Mouse (Mus musculus) Patski (cell line): ENCODE results near the gene Mdga2. TPM values are rescaled to one million over a fixed set of nuclear protein-coding genes. Genes with fewer than 3 reads are reported as not detected.

Experiments used
- ATAC-seq: fragments of 100-300 bp; one replicate; pipeline ENCODE4 v1.8.0; 2021
- CTCF ChIA-PET: fragments of 350-600 bp; sonication (Branson Sonifier 250); formaldehyde crosslinking; loops from one replicate; lab custom pipeline; 2022; ENCODE audit warnings: inconsistent platforms; lab: Charles Lee
- POLR2A ChIA-PET: fragments of 350-600 bp; sonication (Branson Sonifier 250); formaldehyde crosslinking; loops from one replicate; lab custom pipeline; 2022; ENCODE audit warnings: antibody characterized with exemption, inconsistent platforms; lab: Charles Lee
- DNase-seq: peaks from one replicate; pipeline ENCODE4 v3.0.0-alpha.2; 2011; ENCODE audit warnings: low read depth, low spot score
- H3K27me3 ChIP-seq: fragments of 371-371 bp; one replicate; pipeline ENCODE4 v1.5.1; 2021
- CTCF ChIP-seq: fragments of 100-300 bp; IDR thresholded peaks from one replicate; pipeline ENCODE4 v1.5.1; 2021
- in situ Hi-C: fragments of 300-500 bp; cut with MboI; formaldehyde crosslinking; loops from 3 replicates; pipeline ENCODE4 v1.11.1; 2018; ENCODE audit warnings: low pct_unique_long_range_greater_than_20kb, mixed read lengths
- polyA plus RNA-seq: library from polyadenylated mRNA; unstranded; gene quantifications from one replicate; pipeline ENCODE4 v1.2.3, GENCODE M21; 2021

The Mdga2 gene
- polyA plus RNA-seq, 1 experiment from 2014 or later, result not detected

DNA sequence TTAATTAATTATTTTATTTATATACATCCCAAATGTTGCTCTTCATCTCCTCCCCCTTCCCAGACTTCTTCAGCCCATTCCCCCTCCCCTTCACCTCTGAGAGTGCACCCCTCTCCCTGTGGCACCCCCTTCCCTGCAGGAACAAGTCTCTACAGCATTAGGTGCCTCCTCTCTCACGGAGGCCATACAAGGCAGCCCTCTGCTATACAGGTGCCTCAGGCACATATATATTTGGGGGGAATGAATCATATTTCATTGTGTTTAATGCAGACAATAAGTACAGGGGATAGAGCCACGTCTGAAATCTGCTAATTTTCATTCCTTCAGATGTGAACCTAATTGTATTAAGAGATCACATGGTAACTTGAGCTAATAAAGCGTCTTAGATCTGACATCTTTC is 69.3 kb downstream of the Mdga2 start:
- TF ChIP-seq CTCF, result no peak
- POLR2A ChIA-PET, result no interaction called here
- CTCF ChIA-PET, result no interaction called here
- DNase-seq (no peak), ATAC-seq (no peak)
- in situ Hi-C loops, result no loop called here
- no peaks in the 10 kb centered on the region for H3K27me3 ChIP-seq

DNA sequence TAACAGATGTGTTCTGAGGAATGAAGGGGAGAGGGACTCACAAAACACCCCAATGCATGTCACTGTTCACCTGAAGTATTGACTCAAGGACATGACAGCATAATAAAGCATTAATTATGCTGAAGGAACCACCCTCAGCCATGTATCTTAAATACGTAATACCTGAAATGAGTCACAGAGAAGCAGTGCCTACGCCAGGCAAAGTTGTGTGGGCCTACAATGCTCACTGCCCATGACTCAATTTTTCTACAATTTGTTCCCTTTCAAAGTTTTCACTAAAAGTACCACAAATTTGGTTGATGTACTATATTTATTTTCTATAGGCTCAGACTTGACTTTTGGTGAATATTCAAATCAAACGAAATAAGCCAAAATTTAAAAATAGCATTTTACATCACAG is 80.7 kb downstream of the Mdga2 start:
- in situ Hi-C loops, result no loop called here

DNA sequence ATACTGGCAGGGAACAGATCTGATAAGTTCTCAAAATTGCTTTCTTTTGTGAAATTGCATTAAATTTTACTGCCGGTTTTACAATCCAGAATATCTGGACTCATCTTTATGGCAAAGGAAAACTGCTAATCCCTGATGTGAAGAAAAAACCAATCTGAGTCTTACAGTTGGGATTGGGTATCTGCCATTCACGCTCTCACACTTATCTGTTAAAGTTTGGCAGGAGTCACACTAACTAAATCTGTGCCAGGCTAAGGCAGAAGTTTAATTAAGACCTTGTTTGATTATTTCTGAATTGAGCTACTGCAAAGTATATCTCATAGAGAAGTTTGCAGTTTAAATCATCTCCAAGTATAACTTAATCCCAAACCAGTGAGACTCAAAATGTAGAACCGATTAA is 82.2 kb downstream of the Mdga2 start:
- in situ Hi-C loops, result no loop called here
- TF ChIP-seq CTCF, result no peak

More for the DNA sequence above, 80.7 kb downstream of the Mdga2 start:
- ATAC-seq, result no peak
- DNase-seq, result no peak
- no peak for TF ChIP-seq CTCF
- ChIA-PET CTCF (no interaction called here), POLR2A (no interaction called here)
- H3K27me3 ChIP-seq, result no peaks in the 10 kb centered on the region

DNA sequence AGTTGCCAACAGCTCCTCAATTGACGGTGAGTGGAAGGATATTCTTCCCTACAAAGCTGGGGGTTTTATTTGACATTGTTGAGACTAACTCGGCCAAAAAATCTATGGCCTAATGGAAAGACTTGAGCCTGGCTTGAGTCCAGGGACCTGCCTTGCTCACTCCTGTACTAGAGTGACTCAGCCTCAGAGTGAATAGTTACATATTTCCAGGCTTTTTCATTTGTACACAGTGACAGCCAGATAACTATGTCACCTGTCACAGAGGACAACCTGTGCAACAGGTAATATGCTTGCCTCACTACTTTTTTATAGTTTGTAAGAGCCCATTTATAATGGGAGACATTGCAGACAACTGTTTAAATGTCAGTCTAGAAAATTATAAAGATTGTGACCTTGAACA is 94.9 kb downstream of the Mdga2 start:
- ATAC-seq (no peak), DNase-seq (no peak)
- no peak for TF ChIP-seq CTCF
- ChIA-PET CTCF (no interaction called here), POLR2A (no interaction called here)
- in situ Hi-C loops, result no loop called here
- no peaks in the 10 kb centered on the region for H3K27me3 ChIP-seq

More for the DNA sequence above, 82.2 kb downstream of the Mdga2 start:
- CTCF ChIA-PET, result no interaction called here
- DNase-seq (no peak), ATAC-seq (no peak)
- H3K27me3 ChIP-seq, result no peaks in the 10 kb centered on the region
- POLR2A ChIA-PET, result no interaction called here

DNA sequence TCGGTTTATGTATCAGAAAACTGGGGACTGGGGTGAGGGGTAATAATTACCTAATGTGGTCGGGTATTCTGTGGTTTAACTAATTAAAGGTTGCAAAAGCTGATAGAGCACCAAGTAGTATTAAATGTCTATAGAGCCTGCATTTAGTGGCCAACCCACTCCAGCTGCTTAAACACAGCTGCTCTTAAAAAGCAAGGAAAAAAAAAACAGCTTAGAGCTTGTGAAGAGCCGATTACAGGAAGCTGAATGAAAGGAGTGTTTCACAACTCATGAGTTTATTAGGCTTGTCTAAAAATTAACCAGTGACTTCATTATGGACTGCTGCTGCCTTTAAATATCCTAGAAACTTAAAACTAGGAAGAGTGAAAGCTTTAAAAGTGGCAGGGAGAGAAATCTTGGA is 98.5 kb downstream of the Mdga2 start:
- ChIA-PET POLR2A (no interaction called here), CTCF (no interaction called here)
- no peak for ATAC-seq
- H3K27me3 ChIP-seq, result no peaks in the 10 kb centered on the region
- in situ Hi-C loops, result no loop called here
- DNase-seq, result no peak
- TF ChIP-seq CTCF, result no peak

DNA sequence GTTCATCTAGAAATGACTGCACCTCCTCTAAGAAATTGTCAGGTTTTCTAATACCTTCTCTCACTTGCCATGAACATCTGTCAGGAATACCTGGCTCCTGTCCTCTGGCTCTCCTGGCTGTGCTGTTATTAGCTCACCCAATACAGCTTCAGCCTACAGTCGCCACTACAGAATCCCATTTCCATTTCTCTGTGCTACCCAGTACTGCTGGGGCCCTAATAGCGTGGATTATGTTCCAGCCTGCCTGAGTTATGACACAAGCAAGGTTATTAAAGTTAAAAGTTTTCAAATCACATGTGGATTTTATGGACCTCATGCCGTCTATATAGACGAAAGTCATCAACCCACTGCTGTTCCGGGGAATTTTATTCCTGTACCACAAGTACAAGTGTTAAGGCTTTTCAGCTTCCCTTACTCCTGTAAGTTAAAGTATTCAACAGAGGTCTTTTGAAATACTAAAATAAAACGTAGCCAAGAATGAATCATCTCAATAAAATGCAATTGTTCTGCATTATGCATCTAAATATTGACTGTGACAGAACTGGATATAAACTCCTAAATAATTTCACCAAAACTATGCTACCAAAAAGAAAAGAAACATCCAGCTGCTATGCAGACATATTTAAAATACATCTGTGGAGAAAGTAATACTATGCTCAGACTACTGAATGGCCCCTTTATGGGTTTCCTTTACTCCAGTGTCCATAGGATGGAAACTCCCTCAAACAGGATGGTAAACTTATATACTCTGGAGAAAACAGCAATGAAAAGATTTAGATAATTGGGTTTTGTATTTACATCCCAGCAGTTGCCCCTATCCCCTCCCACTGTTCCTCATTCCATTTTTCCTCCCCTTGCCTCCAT is 103.5 kb downstream of the Mdga2 start:
- ChIA-PET POLR2A (no interaction called here), CTCF (no interaction called here)
- in situ Hi-C loops, result no loop called here
- ATAC-seq, result no peak
- no peaks in the 10 kb centered on the region for H3K27me3 ChIP-seq
- no peak for DNase-seq
- no peak for TF ChIP-seq CTCF

DNA sequence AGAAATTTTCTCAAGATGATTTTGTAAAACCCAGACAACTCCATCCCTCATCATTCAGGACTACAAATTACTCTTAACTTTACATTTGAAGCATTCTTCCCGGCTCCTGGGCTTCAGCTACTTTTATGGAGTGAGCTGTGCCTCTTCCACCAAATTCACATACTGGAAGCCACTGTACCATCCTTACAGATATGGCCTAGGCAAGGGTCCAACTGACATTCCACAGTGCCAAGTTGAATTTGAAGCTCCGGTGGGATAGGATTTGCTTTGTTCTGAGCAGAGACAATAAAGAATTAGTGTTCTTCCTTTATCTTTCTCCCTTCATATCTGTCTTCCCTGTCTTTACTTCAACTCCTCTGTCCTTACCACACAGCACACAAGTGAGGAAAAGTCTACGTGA is 118.2 kb downstream of the Mdga2 start:
- in situ Hi-C loops, result no loop called here
- POLR2A ChIA-PET, result no interaction called here

DNA sequence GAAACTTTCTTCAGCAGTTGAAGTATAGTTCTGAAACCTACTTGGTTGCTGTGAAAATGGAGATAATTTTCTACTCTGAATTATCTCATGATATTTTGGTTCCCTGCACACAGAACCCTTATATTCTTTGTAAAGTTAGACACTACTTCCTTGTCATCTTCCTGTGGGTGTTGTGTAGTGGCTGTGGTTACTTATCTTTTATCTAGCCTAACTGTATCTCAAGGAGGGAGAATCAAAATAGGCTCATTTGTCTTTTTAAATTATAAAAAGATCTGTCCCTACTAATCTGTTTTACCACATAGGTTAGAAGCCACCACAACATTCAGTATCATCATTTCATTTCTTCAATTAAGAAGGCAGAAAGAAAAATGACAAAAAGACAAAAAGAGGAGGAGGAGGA is 127.9 kb downstream of the Mdga2 start:
- in situ Hi-C loops, result no loop called here
- ATAC-seq (no peak), DNase-seq (no peak)
- CTCF ChIA-PET, result no interaction called here
- POLR2A ChIA-PET, result no interaction called here
- no peak for TF ChIP-seq CTCF
- no peaks in the 10 kb centered on the region for H3K27me3 ChIP-seq

More for the DNA sequence above, 118.2 kb downstream of the Mdga2 start:
- DNase-seq (no peak), ATAC-seq (no peak)
- CTCF ChIA-PET, result no interaction called here
- H3K27me3 ChIP-seq, result no peaks in the 10 kb centered on the region
- no peak for TF ChIP-seq CTCF

DNA sequence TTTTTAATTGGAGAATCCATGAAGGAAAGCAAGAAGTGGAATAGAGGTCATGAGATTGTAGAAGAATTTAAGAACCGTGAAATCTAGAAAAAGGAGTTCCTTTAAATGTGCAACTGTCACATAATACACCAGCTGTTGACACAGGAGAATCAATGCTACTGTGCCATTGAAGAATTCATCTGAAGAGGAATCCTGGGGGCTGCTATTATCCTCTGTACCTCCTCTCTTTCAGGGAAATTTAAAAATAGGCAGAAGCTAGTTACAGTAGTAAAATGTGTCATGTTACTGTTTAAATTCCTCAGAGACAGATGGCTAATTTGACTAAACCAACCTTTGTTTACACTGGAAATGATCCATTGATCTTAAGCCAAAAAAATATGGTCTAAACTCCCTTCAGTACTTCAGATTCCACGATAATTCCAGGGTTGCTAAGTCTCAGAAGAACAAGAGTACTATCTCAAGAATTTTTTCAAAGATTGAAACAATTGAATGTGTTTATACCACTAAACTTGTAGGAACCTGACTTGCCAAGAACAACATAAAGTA is 131.9 kb downstream of the Mdga2 start:
- no peaks in the 10 kb centered on the region for H3K27me3 ChIP-seq
- TF ChIP-seq CTCF, result no peak
- ATAC-seq (no peak), DNase-seq (no peak)
- in situ Hi-C loops, result no loop called here
- ChIA-PET POLR2A (no interaction called here), CTCF (no interaction called here)

DNA sequence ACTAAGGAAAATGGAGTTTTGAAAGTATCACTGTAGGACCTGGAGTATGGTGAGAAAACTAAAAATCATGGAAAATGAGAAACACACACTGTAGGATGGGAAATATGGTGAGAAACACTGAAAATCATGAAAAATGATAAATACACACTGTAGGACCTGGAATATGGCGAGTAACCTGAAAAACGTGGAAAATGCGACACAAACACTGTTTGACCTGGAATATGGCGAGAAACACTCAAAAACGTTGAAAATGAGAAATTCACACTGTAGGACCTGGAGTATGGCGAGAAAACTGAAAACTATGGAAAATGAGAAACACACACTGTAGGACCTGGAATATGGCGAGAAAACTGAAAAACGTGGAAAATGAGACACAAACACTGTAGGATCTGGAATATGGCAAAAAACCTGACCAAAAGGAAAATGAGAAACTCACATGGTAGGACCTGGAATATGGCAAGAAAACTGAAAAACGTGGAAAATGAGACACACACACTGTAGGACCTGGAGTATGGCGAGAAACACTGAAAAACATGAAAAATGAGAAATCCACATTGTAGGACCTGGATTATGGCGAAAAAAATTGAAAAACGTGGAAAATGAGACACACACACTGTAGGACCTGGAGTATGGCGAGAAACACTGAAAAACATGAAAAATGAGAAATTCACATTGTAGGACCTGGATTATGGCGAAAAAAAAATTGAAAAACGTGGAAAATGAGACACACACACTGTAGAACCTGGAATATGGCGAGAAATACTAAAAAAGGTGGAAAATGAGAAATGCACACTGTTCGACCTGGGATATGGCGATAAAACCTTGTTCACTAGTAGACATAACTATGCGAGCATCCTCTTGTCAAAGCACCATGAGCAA is 163.0 kb downstream of the Mdga2 start:
- DNase-seq, result peak; percentile 79
- CTCF ChIA-PET, result no interaction called here
- in situ Hi-C loops, result no loop called here
- no peak for TF ChIP-seq CTCF
- ATAC-seq, result peak; percentile 100
- H3K27me3 ChIP-seq, result no peaks in the 10 kb centered on the region
- POLR2A ChIA-PET, result no interaction called here

DNA sequence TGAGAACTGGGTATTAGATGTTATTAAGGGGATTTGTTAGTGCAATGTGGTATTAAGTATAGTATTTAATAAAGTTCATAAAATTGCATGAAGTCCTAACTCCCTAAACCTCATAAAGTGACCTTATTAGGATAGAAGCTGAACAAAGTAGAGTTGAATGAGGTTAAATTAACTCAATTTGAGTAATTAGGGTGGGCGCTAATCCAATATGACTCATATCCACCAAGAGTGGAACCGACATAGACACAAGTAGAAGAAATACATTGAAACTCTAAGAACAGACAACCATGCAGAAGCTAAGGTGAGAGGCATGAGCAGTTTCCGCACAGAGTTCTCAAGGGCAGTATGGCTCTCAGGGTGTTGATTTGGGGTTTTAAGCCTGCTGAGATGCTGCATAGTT is 165.7 kb downstream of the Mdga2 start:
- ATAC-seq, result no peak
- no peaks in the 10 kb centered on the region for H3K27me3 ChIP-seq
- in situ Hi-C loops, result no loop called here
- TF ChIP-seq CTCF, result no peak
- DNase-seq, result no peak
- POLR2A ChIA-PET, result no interaction called here
- CTCF ChIA-PET, result no interaction called here
